Mouse (Mus musculus) embryonic facial prominence, embryonic 13.5 days (tissue): ENCODE results near the gene Paqr8. TPM values are rescaled to one million over a fixed set of nuclear protein-coding genes. Genes with fewer than 3 reads are reported as not detected.
"Not testable (repeated sequence)": the region's sequence is repeated elsewhere in the genome, so short reads cannot be mapped to it uniquely, and the experiment has no call there.

Experiments used
- ATAC-seq: fragments of 200-750 bp; cut with Nextera tagmentation; 2 replicates; pipeline ENCODE4 v1.8.0; 2017; ENCODE audit warnings: low read depth; ENCODE audit not compliant: insufficient number of reproducible peaks, insufficient read depth, low FRiP score, low TSS enrichment
- H3K27ac ChIP-seq: fragments of 300-500 bp; sonication (generic); 2 replicates; pipeline ENCODE4 v1.5.1; 2015; ENCODE audit warnings: moderate library complexity, mild to moderate bottlenecking, inconsistent platforms
- H3K27me3 ChIP-seq: fragments of 300-500 bp; sonication (generic); 2 replicates; pipeline ENCODE4 v1.6.1; 2015; ENCODE audit warnings: mild to moderate bottlenecking, inconsistent platforms
- H3K36me3 ChIP-seq: fragments of 300-500 bp; sonication (generic); 2 replicates; pipeline ENCODE4 v1.6.1; 2015; ENCODE audit warnings: mild to moderate bottlenecking, inconsistent platforms
- H3K4me1 ChIP-seq: fragments of 300-500 bp; sonication (generic); 2 replicates; pipeline ENCODE4 v1.6.1; 2015; ENCODE audit warnings: inconsistent platforms
- H3K4me2 ChIP-seq: fragments of 300-500 bp; sonication (generic); 2 replicates; pipeline ENCODE4 v1.6.1; 2015; ENCODE audit warnings: moderate library complexity, mild to moderate bottlenecking, inconsistent platforms
- H3K4me3 ChIP-seq: fragments of 300-500 bp; sonication (generic); 2 replicates; pipeline ENCODE4 v1.5.1; 2015; ENCODE audit warnings: mild to moderate bottlenecking, inconsistent platforms
- H3K9ac ChIP-seq: fragments of 300-500 bp; sonication (generic); 2 replicates; pipeline ENCODE4 v1.6.1; 2015; ENCODE audit warnings: mild to moderate bottlenecking, inconsistent platforms
- H3K9me3 ChIP-seq: fragments of 300-500 bp; sonication (generic); 2 replicates; pipeline ENCODE4 v1.6.1; 2016; ENCODE audit warnings: inconsistent platforms
- WGBS: fragments of 180-500 bp; shearing (Covaris S2); methylation state at CpG from one replicate; pipeline ENCODE4 v1.1.7; 2015; ENCODE audit warnings: mixed read lengths; 5-methylcytosine and 5-hydroxymethylcytosine counted together
- polyA plus RNA-seq: library from polyadenylated mRNA; unstranded; fragments of >200 nt; fragmentation: Nextera tagmentation; extraction: Ambion mirVana; gene quantifications from 2 replicates; pipeline ENCODE4 v1.2.1, GENCODE M21; 2015

Paqr8 gene
- polyA plus RNA-seq, 1 experiment from 2014 or later: 6.0 TPM

GRCm38 (mm10) chr1:20914769-20915168 lies 24.4 kb downstream of the Paqr8 start:
- no peak overlapping the region for H3K4me3 ChIP-seq
- 92% methylated on average over 3 of the region's 3 CpGs for WGBS
- H3K27ac ChIP-seq: no peak overlapping the region
- 0 out of 2 replicates have a peak, but pooled peaks have one; percentile 20 for ATAC-seq
- H3K9me3 ChIP-seq: no peaks in the 10 kb centered on the region
- no peak overlapping the region for H3K4me2 ChIP-seq
- H3K4me1 ChIP-seq: peaks cover 4% of the 10 kb centered on the region; the same call in 1 of the 2 replicates
- H3K36me3 ChIP-seq: no peaks in the 10 kb centered on the region
- H3K9ac ChIP-seq: no peak overlapping the region
- H3K27me3 ChIP-seq: no peaks in the 10 kb centered on the region

DNA sequence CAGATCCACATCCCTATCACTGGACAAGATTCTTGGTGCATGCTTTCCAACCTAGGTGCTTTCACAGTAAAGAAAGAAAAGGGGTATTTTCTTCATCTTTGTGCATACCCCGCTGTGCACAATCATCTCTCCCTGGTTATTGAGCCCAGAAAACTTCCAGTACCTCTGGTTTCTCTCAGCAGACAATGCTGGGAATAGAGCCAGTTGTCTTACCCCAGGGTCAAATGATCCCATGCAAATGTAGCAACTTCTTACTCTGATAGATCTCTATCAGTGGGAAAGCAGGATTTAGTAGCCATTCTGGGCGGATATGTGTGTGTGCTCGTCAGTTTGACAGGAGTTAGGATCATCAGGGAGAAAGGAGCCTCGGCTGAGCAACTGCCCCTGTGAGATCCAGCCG lies 25.2 kb downstream of the Paqr8 start:
- 77% methylated on average over 5 of the region's 5 CpGs for WGBS
- H3K27ac ChIP-seq: no peak overlapping the region
- H3K4me3 ChIP-seq: no peak overlapping the region
- no peaks in the 10 kb centered on the region for H3K9me3 ChIP-seq
- ATAC-seq: no peak
- H3K4me1 ChIP-seq: peaks cover 5% of the 10 kb centered on the region; the same call in 1 of the 2 replicates
- H3K36me3 ChIP-seq: no peaks in the 10 kb centered on the region
- no peak overlapping the region for H3K9ac ChIP-seq
- no peak overlapping the region for H3K4me2 ChIP-seq
- no peaks in the 10 kb centered on the region for H3K27me3 ChIP-seq

GRCm38 (mm10) chr1:20917496-20918050 lies 27.2 kb downstream of the Paqr8 start:
- 84% methylated on average over 6 of the region's 6 CpGs for WGBS
- H3K9me3 ChIP-seq: no peaks in the 10 kb centered on the region
- H3K9ac ChIP-seq: no peak overlapping the region
- H3K27me3 ChIP-seq: no peaks in the 10 kb centered on the region
- H3K4me1 ChIP-seq: peaks cover 12% of the 10 kb centered on the region
- no peak for ATAC-seq
- H3K27ac ChIP-seq: no peak overlapping the region
- no peaks in the 10 kb centered on the region for H3K36me3 ChIP-seq
- no peak overlapping the region for H3K4me3 ChIP-seq
- no peak overlapping the region for H3K4me2 ChIP-seq

GRCm38 (mm10) chr1:20919728-20920127 lies 29.3 kb downstream of the Paqr8 start:
- no peak for ATAC-seq
- Histone ChIP-seq H3K9me3 (no peaks in the 10 kb centered on the region), H3K9ac (no peak overlapping the region), H3K27me3 (no peaks in the 10 kb centered on the region), H3K36me3 (no peaks in the 10 kb centered on the region), H3K4me1 (peaks cover 17% of the 10 kb centered on the region), H3K27ac (no peak overlapping the region), H3K4me2 (no peak overlapping the region), H3K4me3 (no peak overlapping the region)
- 82% methylated on average over 2 of the region's 2 CpGs for WGBS

DNA sequence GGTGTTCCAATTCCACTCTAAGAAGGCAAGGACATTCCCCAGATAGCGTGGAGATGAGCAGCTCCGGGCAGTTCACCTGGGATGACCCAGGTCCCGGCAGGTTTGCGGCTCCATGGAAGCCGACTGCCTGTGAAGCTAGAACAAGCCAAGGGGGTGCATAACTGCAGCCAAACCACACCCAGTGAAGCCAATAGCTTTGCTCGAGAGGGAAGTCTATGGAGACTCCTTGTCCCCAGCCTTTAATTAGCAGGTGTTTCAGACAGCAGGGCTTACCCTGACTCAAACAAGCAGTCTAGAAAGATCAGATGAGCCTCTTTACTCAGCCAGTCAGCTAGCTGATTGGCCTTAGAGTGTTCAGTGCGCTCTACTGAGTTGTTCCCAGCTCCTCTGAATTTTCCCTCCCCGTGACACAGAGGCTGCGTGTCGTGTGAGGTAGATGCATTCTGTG lies 30.7 kb downstream of the Paqr8 start:
- 75% methylated on average over 10 of the region's 10 CpGs for WGBS
- no peaks in the 10 kb centered on the region for H3K36me3 ChIP-seq
- H3K4me2 ChIP-seq: no peak overlapping the region
- H3K4me1 ChIP-seq: peaks cover 17% of the 10 kb centered on the region
- ATAC-seq: no peak
- H3K4me3 ChIP-seq: no peak overlapping the region
- no peak overlapping the region for H3K27ac ChIP-seq
- no peaks in the 10 kb centered on the region for H3K9me3 ChIP-seq
- H3K27me3 ChIP-seq: no peaks in the 10 kb centered on the region
- H3K9ac ChIP-seq: no peak overlapping the region

- WGBS: 42% methylated on average over 11 of the region's 11 CpGs
- peak overlapping the region; percentile 30; the same call in 1 of the 2 replicates for H3K27ac ChIP-seq
- H3K36me3 ChIP-seq: no peaks in the 10 kb centered on the region
- no peak overlapping the region for H3K4me3 ChIP-seq
- H3K9ac ChIP-seq: no peak overlapping the region
- peak overlapping the region; percentile 14; the same call in 1 of the 2 replicates for H3K4me2 ChIP-seq
- no peaks in the 10 kb centered on the region for H3K27me3 ChIP-seq
- H3K4me1 ChIP-seq: peaks cover 17% of the 10 kb centered on the region
- no peak for ATAC-seq
- no peaks in the 10 kb centered on the region for H3K9me3 ChIP-seq
Observed at GRCm38 (mm10) chr1:20922612-20923399, 32.4 kb downstream of the Paqr8 start.

DNA sequence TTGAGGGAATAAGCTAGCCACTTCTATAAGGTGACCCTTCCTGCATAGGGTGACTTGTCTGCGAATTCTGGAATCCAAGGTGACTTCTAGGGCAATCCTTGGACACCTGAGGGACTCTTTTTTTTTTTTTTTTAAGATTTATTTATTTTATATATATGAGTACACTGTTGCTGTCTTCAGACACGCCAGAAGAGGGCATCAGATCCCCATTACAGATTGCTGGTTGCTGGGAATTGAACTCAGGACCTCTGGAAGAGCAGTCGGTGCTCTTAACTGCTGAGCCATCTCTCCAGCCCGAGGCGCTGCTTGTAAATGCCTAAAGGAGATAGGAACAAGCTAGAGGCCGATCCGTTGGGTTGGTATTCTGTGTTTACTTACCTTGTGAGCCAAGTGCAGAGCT lies 34.9 kb downstream of the Paqr8 start:
- not testable (repeated sequence) for H3K9ac ChIP-seq, H3K4me3 ChIP-seq, H3K36me3 ChIP-seq, H3K27me3 ChIP-seq, H3K27ac ChIP-seq, ATAC-seq, H3K4me2 ChIP-seq, H3K9me3 ChIP-seq
- 81% methylated on average over 7 of the region's 7 CpGs for WGBS
- H3K4me1 ChIP-seq: peaks cover 17% of the 10 kb centered on the region

DNA sequence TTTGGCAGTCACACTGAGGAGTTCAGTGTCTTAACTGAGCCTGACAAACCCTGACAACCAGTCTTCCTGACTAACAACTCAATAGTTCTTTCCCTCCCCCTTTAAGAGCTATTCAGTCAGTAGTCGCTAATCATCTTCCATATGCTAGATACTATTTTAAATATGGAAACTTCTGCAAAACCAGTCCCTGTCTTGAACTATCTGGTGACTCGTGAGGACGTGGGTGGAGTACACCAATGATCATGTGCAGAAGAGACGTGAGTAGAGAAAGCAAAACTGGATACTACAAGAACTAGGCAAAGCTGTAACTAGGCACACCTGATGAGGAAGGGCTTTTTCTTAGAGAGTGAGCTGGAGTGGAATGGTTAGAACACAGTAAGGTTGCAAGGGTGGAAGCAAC lies 35.5 kb downstream of the Paqr8 start:
- 88% methylated on average over 4 of the region's 4 CpGs for WGBS
- Histone ChIP-seq H3K4me1 (peaks cover 13% of the 10 kb centered on the region), H3K27ac (no peak overlapping the region), H3K27me3 (no peaks in the 10 kb centered on the region), H3K4me3 (no peak overlapping the region), H3K36me3 (no peaks in the 10 kb centered on the region), H3K9me3 (no peaks in the 10 kb centered on the region), H3K4me2 (no peak overlapping the region), H3K9ac (no peak overlapping the region)
- ATAC-seq: no peak

GRCm38 (mm10) chr1:20926376-20926775 lies 36.0 kb downstream of the Paqr8 start:
- ATAC-seq: no peak
- no peak overlapping the region for H3K4me3 ChIP-seq
- no peak overlapping the region for H3K27ac ChIP-seq
- H3K36me3 ChIP-seq: no peaks in the 10 kb centered on the region
- peaks cover 8% of the 10 kb centered on the region for H3K4me1 ChIP-seq
- H3K27me3 ChIP-seq: no peaks in the 10 kb centered on the region
- WGBS: 88% methylated on average over 4 of the region's 4 CpGs
- no peak overlapping the region for H3K4me2 ChIP-seq
- H3K9me3 ChIP-seq: no peaks in the 10 kb centered on the region
- no peak overlapping the region for H3K9ac ChIP-seq

GRCm38 (mm10) chr1:20928487-20928886 lies 38.1 kb downstream of the Paqr8 start:
- Histone ChIP-seq H3K36me3 (no peaks in the 10 kb centered on the region), H3K4me3 (no peak overlapping the region), H3K4me2 (no peak overlapping the region), H3K27me3 (no peaks in the 10 kb centered on the region), H3K27ac (no peak overlapping the region), H3K9me3 (no peaks in the 10 kb centered on the region), H3K4me1 (no peaks in the 10 kb centered on the region), H3K9ac (no peak overlapping the region)
- WGBS: 50% methylated on average over 4 of the region's 4 CpGs
- ATAC-seq: no peak

DNA sequence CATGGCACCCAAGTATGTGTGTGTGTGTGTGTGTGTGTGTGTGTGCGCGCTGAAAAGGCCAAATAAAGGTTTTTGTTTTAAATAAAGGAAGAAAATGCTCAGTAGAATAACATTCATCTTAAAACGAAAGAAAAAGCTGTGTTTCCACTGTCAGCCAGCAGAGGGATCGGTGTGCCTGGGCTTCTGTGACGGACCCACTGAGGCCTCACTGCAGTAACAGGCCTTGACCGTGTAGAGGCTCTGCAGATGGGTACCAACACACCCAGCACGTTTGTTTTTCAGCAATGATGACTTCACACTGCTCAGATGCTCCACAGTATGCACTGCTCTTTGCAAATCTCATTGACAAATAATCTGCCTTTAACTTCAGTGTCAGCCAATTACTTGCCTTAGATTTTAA lies 43.1 kb downstream of the Paqr8 start:
- H3K9me3 ChIP-seq: no peaks in the 10 kb centered on the region
- H3K4me1 ChIP-seq: no peaks in the 10 kb centered on the region
- H3K9ac ChIP-seq: no peak overlapping the region
- no peaks in the 10 kb centered on the region for H3K27me3 ChIP-seq
- no peak overlapping the region for H3K4me3 ChIP-seq
- H3K4me2 ChIP-seq: no peak overlapping the region
- WGBS: 16% methylated on average over 7 of the region's 7 CpGs
- peaks cover 20% of the 10 kb centered on the region for H3K36me3 ChIP-seq
- H3K27ac ChIP-seq: no peak overlapping the region
- 0 out of 2 replicates have a peak, but pooled peaks have one; percentile 62 for ATAC-seq

DNA sequence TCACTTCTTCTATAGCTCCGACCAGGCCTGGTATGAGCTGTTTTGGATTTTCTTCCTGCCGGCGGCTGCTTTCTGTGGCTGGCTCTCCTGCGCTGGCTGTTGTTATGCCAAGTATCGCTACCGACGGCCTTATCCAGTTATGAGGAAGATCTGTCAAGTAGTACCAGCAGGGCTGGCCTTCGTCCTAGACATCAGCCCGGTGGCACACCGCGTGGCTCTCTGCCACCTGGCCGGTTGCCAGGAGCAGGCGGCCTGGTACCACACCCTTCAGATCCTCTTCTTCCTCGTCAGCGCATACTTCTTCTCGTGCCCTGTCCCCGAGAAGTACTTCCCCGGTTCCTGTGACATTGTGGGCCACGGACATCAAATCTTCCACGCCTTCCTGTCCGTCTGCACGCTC lies 44.7 kb downstream of the Paqr8 start:
- Histone ChIP-seq H3K9me3 (no peaks in the 10 kb centered on the region), H3K9ac (no peak overlapping the region), H3K27ac (no peak overlapping the region), H3K4me1 (no peaks in the 10 kb centered on the region), H3K36me3 (peaks cover 20% of the 10 kb centered on the region), H3K4me2 (no peak overlapping the region), H3K27me3 (no peaks in the 10 kb centered on the region), H3K4me3 (no peak overlapping the region)
- 90% methylated on average over 22 of the region's 22 CpGs for WGBS
- ATAC-seq: no peak
